Mouse (Mus musculus) CH12.LX (cell line): Measurements from ENCODE around the gene Mcl1. TPM values are rescaled to one million over a fixed set of nuclear protein-coding genes. Genes with fewer than 3 reads are reported as not detected.

Source experiments
- DNase-seq: peaks from one replicate; pipeline ENCODE4 v3.0.0-alpha.2; 2013; ENCODE audit errors: extremely low read depth
- H3K27ac ChIP-seq: 2 replicates; pipeline ENCODE4 v1.5.1; 2012; ENCODE audit warnings: low read depth, mild to moderate bottlenecking, control low read depth, moderate library complexity; ENCODE audit not compliant: insufficient read depth
- H3K27me3 ChIP-seq: replicated peaks from 2 replicates; pipeline ENCODE3; 2012; ENCODE audit warnings: inconsistent platforms
- H3K36me3 ChIP-seq, 2 experiments: replicated peaks in 1 of 2; 2 replicates each; pipeline versions ENCODE3 to v1.6.1; 2012; ENCODE audit warnings: inconsistent platforms in 1 of 2, low read length in 1 of 2, mild to moderate bottlenecking in 1 of 2, mixed read lengths in 1 of 2, moderate library complexity in 1 of 2; ENCODE audit not compliant: control insufficient read depth in 1 of 2, insufficient read depth in 1 of 2
- H3K4me1 ChIP-seq, 2 experiments: 2 replicates each; pipeline ENCODE4 v1.6.1; 2012; ENCODE audit warnings: inconsistent platforms in 1 of 2, moderate library complexity in 1 of 2; ENCODE audit not compliant: insufficient read depth in 2 of 2, control insufficient read depth in 1 of 2
- H3K4me2 ChIP-seq: 2 replicates; pipeline ENCODE4 v1.6.1; 2012; ENCODE audit warnings: low read depth, mild to moderate bottlenecking, control low read depth; ENCODE audit not compliant: poor library complexity, insufficient read depth, severe bottlenecking
- H3K4me3 ChIP-seq, 3 experiments: fragments of 150-350 bp in 1 of 3; sonication (generic) in 1 of 3; replicated peaks in 1 of 3; 2 replicates each; pipeline versions ENCODE3 to v1.5.1; 2011 to 2012; ENCODE audit warnings: low read depth in 2 of 3, low read length in 2 of 3, mild to moderate bottlenecking in 2 of 3, moderate library complexity in 2 of 3, control low read depth in 1 of 3, improper control_type of control experiment in 1 of 3, inconsistent platforms in 1 of 3, mixed read lengths in 1 of 3; ENCODE audit not compliant: poor library complexity in 1 of 3
- H3K79me2 ChIP-seq: replicated peaks from 2 replicates; pipeline ENCODE4 v1.6.1; 2012; ENCODE audit warnings: mild to moderate bottlenecking, moderate library complexity; ENCODE audit not compliant: control insufficient read depth, poor library complexity, insufficient read depth, severe bottlenecking; ENCODE audit errors: extremely low read depth
- H3K9ac ChIP-seq: 2 replicates; pipeline ENCODE4 v1.6.1; 2012; ENCODE audit warnings: low read depth, mild to moderate bottlenecking, control low read depth, moderate library complexity; ENCODE audit not compliant: insufficient read depth
- H3K9me3 ChIP-seq: replicated peaks from 2 replicates; pipeline ENCODE3; 2012; ENCODE audit warnings: low read length, inconsistent platforms, mixed read lengths
- BHLHE40 ChIP-seq: IDR thresholded peaks from 2 replicates; pipeline ENCODE4 v1.6.1; 2011; ENCODE audit warnings: mild to moderate bottlenecking, low read depth, low read length, improper control_type of control experiment
- CHD1 ChIP-seq: IDR thresholded peaks from 2 replicates; pipeline ENCODE4 v1.6.1; 2012; ENCODE audit warnings: low read depth, low read length, improper control_type of control experiment, inconsistent platforms
- CHD2 ChIP-seq: IDR thresholded peaks from 2 replicates; pipeline ENCODE4 v1.6.1; 2011; ENCODE audit warnings: low read length, improper control_type of control experiment
- CTCF ChIP-seq, 2 experiments: IDR thresholded peaks in 1 of 2; conservative IDR thresholded peaks in 1 of 2; 2 replicates each; pipeline ENCODE4 v1.5.1; 2011 to 2012; ENCODE audit warnings: low read depth in 2 of 2, low read length in 2 of 2, improper control_type of control experiment in 1 of 2, inconsistent platforms in 1 of 2, mild to moderate bottlenecking in 1 of 2, moderate library complexity in 1 of 2
- ELF1 ChIP-seq: IDR thresholded peaks from 2 replicates; pipeline ENCODE4 v1.6.1; 2014; ENCODE audit warnings: low read depth, mild to moderate bottlenecking, inconsistent platforms, low read length, improper control_type of control experiment
- ETS1 ChIP-seq: conservative IDR thresholded peaks from 2 replicates; pipeline ENCODE4 v1.6.1; 2012; ENCODE audit warnings: low read depth, mild to moderate bottlenecking, inconsistent platforms, low read length, improper control_type of control experiment, moderate library complexity
- GABPA ChIP-seq: IDR thresholded peaks from 2 replicates; pipeline ENCODE4 v1.6.1; 2012; ENCODE audit warnings: low read depth, low read length, improper control_type of control experiment, inconsistent platforms; ENCODE audit not compliant: insufficient replicate concordance
- HCFC1 ChIP-seq: IDR thresholded peaks from 2 replicates; pipeline ENCODE4 v1.6.1; 2012; ENCODE audit warnings: low read depth, mild to moderate bottlenecking, inconsistent platforms, low read length, improper control_type of control experiment
- IRF4 ChIP-seq: IDR thresholded peaks from 2 replicates; pipeline ENCODE4 v1.6.1; 2014; ENCODE audit warnings: low read depth, mild to moderate bottlenecking, inconsistent platforms, low read length, improper control_type of control experiment
- JUN ChIP-seq: IDR thresholded peaks from 2 replicates; pipeline ENCODE4 v1.6.1; 2011; ENCODE audit warnings: low read depth, mild to moderate bottlenecking, low read length, improper control_type of control experiment, moderate library complexity; ENCODE audit not compliant: insufficient read depth
- KAT2A ChIP-seq: IDR thresholded peaks from 2 replicates; pipeline ENCODE4 v1.6.1; 2012; ENCODE audit warnings: low read length, improper control_type of control experiment, inconsistent platforms; ENCODE audit not compliant: insufficient replicate concordance
- MAFK ChIP-seq: IDR thresholded peaks from 2 replicates; pipeline ENCODE4 v1.6.1; 2011; ENCODE audit warnings: low read length, improper control_type of control experiment; ENCODE audit not compliant: insufficient replicate concordance
- MAX ChIP-seq: IDR thresholded peaks from 2 replicates; pipeline ENCODE4 v1.6.1; 2011; ENCODE audit warnings: low read length, improper control_type of control experiment
- MAZ ChIP-seq: IDR thresholded peaks from 2 replicates; pipeline ENCODE4 v1.6.1; 2012; ENCODE audit warnings: low read depth, mild to moderate bottlenecking, inconsistent platforms, low read length, improper control_type of control experiment, moderate library complexity
- MEF2A ChIP-seq: IDR thresholded peaks from 2 replicates; pipeline ENCODE4 v1.6.1; 2014; ENCODE audit warnings: low read depth, mild to moderate bottlenecking, inconsistent platforms, low read length, improper control_type of control experiment, borderline replicate concordance
- MXI1 ChIP-seq: IDR thresholded peaks from 2 replicates; pipeline ENCODE4 v1.6.1; 2011; ENCODE audit warnings: mild to moderate bottlenecking, low read depth, low read length, improper control_type of control experiment
- MYC ChIP-seq: IDR thresholded peaks from 2 replicates; pipeline ENCODE4 v1.6.1; 2011; ENCODE audit warnings: low read depth, mild to moderate bottlenecking, improper control_type of control experiment, low read length
- NELFE ChIP-seq: IDR thresholded peaks from 2 replicates; pipeline ENCODE4 v1.6.1; 2011; ENCODE audit warnings: low read depth, low read length, improper control_type of control experiment
- NRF1 ChIP-seq: IDR thresholded peaks from 2 replicates; pipeline ENCODE4 v1.6.1; 2014; ENCODE audit warnings: low read depth, mild to moderate bottlenecking, inconsistent platforms, low read length, improper control_type of control experiment, moderate library complexity
- PAX5 ChIP-seq: IDR thresholded peaks from 2 replicates; pipeline ENCODE4 v1.6.1; 2012; ENCODE audit warnings: low read length, inconsistent platforms, mixed read lengths
- POLR2A ChIP-seq: IDR thresholded peaks from 2 replicates; pipeline ENCODE4 v1.6.1; 2011; ENCODE audit warnings: low read depth, mild to moderate bottlenecking, improper control_type of control experiment, low read length
- POLR2AphosphoS2 ChIP-seq: IDR thresholded peaks from 2 replicates; pipeline ENCODE4 v1.6.1; 2011; ENCODE audit warnings: low read depth, low read length, improper control_type of control experiment
- RAD21 ChIP-seq: IDR thresholded peaks from 2 replicates; pipeline ENCODE4 v1.6.1; 2011; ENCODE audit warnings: low read depth, mild to moderate bottlenecking, low read length, improper control_type of control experiment, moderate library complexity
- RCOR1 ChIP-seq: conservative IDR thresholded peaks from 2 replicates; pipeline ENCODE4 v1.6.1; 2012; ENCODE audit warnings: low read depth, mild to moderate bottlenecking, inconsistent platforms, low read length, improper control_type of control experiment
- SIN3A ChIP-seq: IDR thresholded peaks from 2 replicates; pipeline ENCODE4 v1.6.1; 2012; ENCODE audit warnings: low read length, improper control_type of control experiment, inconsistent platforms
- SMC3 ChIP-seq: IDR thresholded peaks from 2 replicates; pipeline ENCODE4 v1.6.1; 2011; ENCODE audit warnings: low read depth, low read length, improper control_type of control experiment
- TBP ChIP-seq: conservative IDR thresholded peaks from 2 replicates; pipeline ENCODE4 v1.6.1; 2011; ENCODE audit warnings: low read depth, low read length, improper control_type of control experiment
- TCF12 ChIP-seq: IDR thresholded peaks from 2 replicates; pipeline ENCODE4 v1.6.1; 2014; ENCODE audit warnings: low read depth, mild to moderate bottlenecking, inconsistent platforms, low read length, improper control_type of control experiment
- UBTF ChIP-seq: IDR thresholded peaks from 2 replicates; pipeline ENCODE4 v1.6.1; 2012; ENCODE audit warnings: low read depth, mild to moderate bottlenecking, inconsistent platforms, low read length, improper control_type of control experiment, moderate library complexity
- USF2 ChIP-seq: conservative IDR thresholded peaks from 2 replicates; pipeline ENCODE4 v1.6.1; 2011; ENCODE audit warnings: low read depth, low read length, improper control_type of control experiment
- ZC3H11A ChIP-seq: IDR thresholded peaks from 2 replicates; pipeline ENCODE4 v1.6.1; 2012; ENCODE audit warnings: low read depth, mild to moderate bottlenecking, inconsistent platforms, low read length, improper control_type of control experiment
- ZMIZ1 ChIP-seq: IDR thresholded peaks from 2 replicates; pipeline ENCODE4 v1.6.1; 2012; ENCODE audit warnings: low read depth, mild to moderate bottlenecking, inconsistent platforms, low read length, improper control_type of control experiment
- ZNF384 ChIP-seq: IDR thresholded peaks from 2 replicates; pipeline ENCODE4 v1.6.1; 2012; ENCODE audit warnings: low read depth, low read length, improper control_type of control experiment, inconsistent platforms
- dilution Hi-C: fragments of 300-500 bp; cut with MboI; formaldehyde crosslinking; loops from 2 replicates; pipeline ENCODE4 v1.14.3; 2020; ENCODE audit warnings: low sequenced_read_pairs; ENCODE audit not compliant: extremely low pct_unique_long_range_greater_than_20kb, extremely low pct_ligation_motif_present
- in situ Hi-C: fragments of 300-500 bp; cut with MboI; formaldehyde crosslinking; loops from 3 replicates; pipeline ENCODE4 v1.14.3; 2019; ENCODE audit warnings: low sequenced_read_pairs, low pct_ligation_motif_present, low pct_unique_long_range_greater_than_20kb, mixed read lengths
- polyA plus RNA-seq: library from polyadenylated mRNA; unstranded; fragments of >175 nt; gene quantifications from 2 replicates; pipeline ENCODE4 v1.2.1, GENCODE M21; 2012; ENCODE audit warnings: low read depth; ENCODE audit not compliant: insufficient read length
- total RNA-seq, 2 experiments: library from RNA; depleted of rRNA; stranded (reverse); fragments of 300-350 nt in 1 of 2; fragments of >200 nt in 1 of 2; gene quantifications; 2 replicates each; pipeline ENCODE4 v1.2.3; 2012 to 2014

Mcl1 gene
- total RNA-seq (2012; rRNA removed) (95.9 and 114 TPM in 2 replicates), total RNA-seq (2014; rRNA removed) (223 and 225 TPM in 2 replicates), polyA plus RNA-seq (188 and 197 TPM in 2 replicates)

GRCm38 (mm10) chr3:95658236-95658867 lies at the start of gene Mcl1:
TSS of gene Mcl1 (plus strand) at chr3:95658788.
- peak; percentile 89 for DNase-seq

GRCm38 (mm10) chr3:95609195-95609594 lies 49.4 kb upstream of the Mcl1 start:
- no peak overlapping the region for H3K4me3 ChIP-seq
- no peak for TF ChIP-seq MAZ
- TF ChIP-seq ETS1: no peak
- no peak for TF ChIP-seq HCFC1
- TF ChIP-seq GABPA: no peak
- TF ChIP-seq RAD21: no peak
- H3K27me3 ChIP-seq: no peaks in the 10 kb centered on the region
- H3K9me3 ChIP-seq: no peaks in the 10 kb centered on the region
- no peak for DNase-seq
- no peaks in the 10 kb centered on the region for H3K79me2 ChIP-seq
- no peak overlapping the region for H3K9ac ChIP-seq
- in situ Hi-C loops (no loop called here), dilution Hi-C loops (no loop called here)
- no peaks in the 10 kb centered on the region for H3K4me1 ChIP-seq
- peaks cover 28 to 64% of the 10 kb centered on the region in 2 experiments for H3K36me3 ChIP-seq
- H3K4me2 ChIP-seq: no peak overlapping the region
- H3K27ac ChIP-seq: no peak overlapping the region

More at GRCm38 (mm10) chr3:95658236-95658867, at the start of gene Mcl1:
- in situ Hi-C loops: loop anchor here (10.0 kb wide), 1 partner anchor 566 kb away; the partner anchor contains the start of genes Hist2h2ac and Hist2h2be
- TF ChIP-seq POLR2AphosphoS2 (peak; percentile 97), MAZ (peak; percentile 35; the same call in 1 of the 2 replicates), CTCF (conservative IDR thresholded peaks at IDR 0.05 in 1 of 2, IDR thresholded peaks at IDR 0.05 in 1 of 2; ENCODE audit: low read depth in 2 of 2, low read length in 2 of 2) (no peak), ELF1 (peak; percentile 96), MYC (peak; percentile 51; the same call in 1 of the 2 replicates), NRF1 (peak; percentile 37), ZMIZ1 (peak; percentile 98), PAX5 (no peak), RAD21 (no peak; the same call in 1 of the 2 replicates), NELFE (peak; percentile 99), MAFK (no peak), MEF2A (peak; percentile 75), JUN (no peak), ZNF384 (0 out of 2 replicates have a peak, but pooled peaks have one; percentile 21), CHD2 (peak; percentile 94; the same call in 1 of the 2 replicates), USF2 (no peak), RCOR1 (0 out of 2 replicates have a peak, but pooled peaks have one; percentile 73), KAT2A (peak; percentile 94), BHLHE40 (peak; percentile 58), ZC3H11A (no peak), ETS1 (peak; percentile 63), POLR2A (peak; percentile 99), MXI1 (peak; percentile 79), IRF4 (peak; percentile 84), HCFC1 (peak; percentile 82), TCF12 (peak; percentile 99), TBP (peak; percentile 97), UBTF (no peak; the same call in 1 of the 2 replicates), CHD1 (peak; percentile 73; the same call in 1 of the 2 replicates), MAX (peak; percentile 66), SIN3A (peak; percentile 91; the same call in 1 of the 2 replicates), SMC3 (no peak; the same call in 1 of the 2 replicates)
- TF ChIP-seq, all 38 proteins: peak for 23
- peak within 1 kb of the TSS; percentile 93 for H3K4me2 ChIP-seq
- peaks cover 9 to 53% of the 10 kb centered on the region in 2 experiments for H3K4me1 ChIP-seq
- H3K4me3 ChIP-seq: peak within 1 kb of the TSS; percentile 91 to 98 (median 91)
- no peaks in the 10 kb centered on the region for H3K27me3 ChIP-seq
- dilution Hi-C loops: no loop called here
- H3K27ac ChIP-seq: peak within 1 kb of the TSS; percentile 84
- no peaks in the 10 kb centered on the region for H3K9me3 ChIP-seq
- H3K79me2 ChIP-seq: peaks cover 45% of the 10 kb centered on the region
- peaks cover 23 to 36% of the 10 kb centered on the region in 2 experiments for H3K36me3 ChIP-seq
- H3K9ac ChIP-seq: peak within 1 kb of the TSS; percentile 97
